ENCODE assay signal across 8 mouse cellular contexts in the genomic region with DNA sequence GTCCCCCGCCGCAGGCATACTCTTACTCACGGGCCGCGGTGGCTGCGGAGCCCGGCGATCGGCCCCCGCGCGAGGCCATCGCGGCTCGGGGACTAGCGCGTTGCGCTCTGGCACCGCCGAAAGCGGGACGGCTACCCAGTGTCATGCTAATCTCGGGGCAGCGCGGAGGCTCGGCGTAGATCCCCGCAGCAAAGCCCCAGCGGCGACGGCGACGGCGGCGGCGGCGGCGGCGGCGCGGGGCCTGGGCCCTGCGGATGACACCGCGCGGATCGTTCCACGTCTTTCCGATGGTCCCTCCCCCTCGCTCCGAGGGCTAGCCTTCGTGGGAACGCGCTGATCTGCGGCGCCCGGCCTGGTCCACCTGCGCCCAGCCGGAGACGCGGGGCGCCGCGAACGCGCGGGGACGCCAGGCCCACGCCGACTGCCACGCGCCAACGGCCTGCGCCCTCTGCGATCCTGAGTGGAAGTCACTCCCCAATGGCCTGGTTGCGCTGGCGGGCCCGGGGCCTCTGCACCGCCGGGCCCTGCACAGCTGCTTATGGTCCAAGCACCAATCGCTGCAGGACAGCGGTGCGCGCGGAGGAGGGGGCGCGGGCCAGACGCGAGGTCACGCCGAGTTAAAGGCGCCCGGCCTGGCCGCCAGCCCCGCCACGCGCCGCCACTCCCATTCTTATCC.
A peak's percentile ranks its signal among the peaks of the same experiment; 100 is the strongest.
DNase-seq lines count a peak whose midpoint lies in the region; ATAC-seq and TF ChIP-seq lines count a peak whose summit lies in the region.

No protein-coding gene starts in this region.

- TF ChIP-seq POLR2A in thymus, adult 2 months (IDR thresholded peaks at IDR 0.05; ENCODE audit: control insufficient read depth, extremely low read depth, insufficient read depth, low read length, poor library complexity): no peak
- peak; percentile 59; the same call in 1 of the 2 replicates for TF ChIP-seq POLR2A in embryonic fibroblast, embryonic 13.5 days (IDR thresholded peaks at IDR 0.05; ENCODE audit: low read depth, low read length)

- TF ChIP-seq CTCF in thymus, adult 2 months (IDR thresholded peaks at IDR 0.05; ENCODE audit: borderline replicate concordance, control insufficient read depth, extremely low read depth, insufficient read depth, low read length, poor library complexity): no peak
- TF ChIP-seq CTCF in embryonic fibroblast, embryonic 13.5 days (IDR thresholded peaks at IDR 0.05; ENCODE audit: borderline replicate concordance, insufficient read depth, low read length): no peak

- 1% methylated on average over 97 of the region's 97 CpGs for WGBS in thymus, adult 2 months
- 0% methylated on average over 92 of the region's 97 CpGs for WGBS in heart, embryonic 10.5 days
- WGBS in kidney, embryonic 14.5 days: under 1% methylated on average over 83 of the region's 97 CpGs
- WGBS in neural tube, embryonic 11.5 days: under 1% methylated on average over 88 of the region's 97 CpGs

- DNase-seq in thymus, adult 2 months: no peak
- DNase-seq in thymus, postnatal 0 days (ENCODE audit: low spot score): no peak
- DNase-seq in heart, embryonic 10.5 days (ENCODE audit: low spot score): peak; percentile 90
- DNase-seq in liver: peak; percentile 39
- peak; percentile 90 for DNase-seq in neural tube, embryonic 11.5 days (ENCODE audit: low spot score)
- peak; percentile 56 for DNase-seq in urinary bladder, adult 2 months (ENCODE audit: low spot score)

- no peaks in the 10 kb centered on the region for H3K4me1 ChIP-seq in thymus, adult 2 months (replicated peaks; ENCODE audit: control insufficient read depth, insufficient read depth, low read length)
- peaks cover 9% of the 10 kb centered on the region; the same call in 1 of the 2 replicates for H3K4me1 ChIP-seq in embryonic fibroblast, embryonic 13.5 days (ENCODE audit: control insufficient read depth, insufficient read depth, low read length)
- peaks cover 24% of the 10 kb centered on the region for H3K4me1 ChIP-seq in heart, embryonic 10.5 days
- 0 out of 2 replicates have a peak, but pooled peaks cover 5% of the 10 kb centered on the region for H3K4me1 ChIP-seq in kidney, embryonic 14.5 days (ENCODE audit: control insufficient read depth, insufficient read depth, low read length)
- H3K4me1 ChIP-seq in neural tube, embryonic 11.5 days (ENCODE audit: control insufficient read depth, insufficient read depth, low read length): peaks cover 21% of the 10 kb centered on the region

- peaks cover 11% of the 10 kb centered on the region for H3K27me3 ChIP-seq in thymus, adult 2 months (ENCODE audit: control insufficient read depth, insufficient read depth, low read length)
- no peaks in the 10 kb centered on the region for H3K27me3 ChIP-seq in heart, embryonic 10.5 days (ENCODE audit: insufficient read depth, poor library complexity, severe bottlenecking)
- H3K27me3 ChIP-seq in kidney, embryonic 14.5 days (ENCODE audit: control insufficient read depth, insufficient read depth, low read length): no peaks in the 10 kb centered on the region; the same call in 1 of the 2 replicates
- H3K27me3 ChIP-seq in neural tube, embryonic 11.5 days (ENCODE audit: control insufficient read depth, insufficient read depth, low read length): no peaks in the 10 kb centered on the region

- no peaks in the 10 kb centered on the region for H3K36me3 ChIP-seq in thymus, adult 2 months (ENCODE audit: control insufficient read depth, insufficient read depth, low read length)
- no peaks in the 10 kb centered on the region for H3K36me3 ChIP-seq in heart, embryonic 10.5 days
- no peaks in the 10 kb centered on the region for H3K36me3 ChIP-seq in kidney, embryonic 14.5 days (ENCODE audit: control insufficient read depth, insufficient read depth, low read length)
- no peaks in the 10 kb centered on the region for H3K36me3 ChIP-seq in neural tube, embryonic 11.5 days (ENCODE audit: control insufficient read depth, insufficient read depth, low read length)

- H3K9ac ChIP-seq in kidney, embryonic 14.5 days (ENCODE audit: low read depth, low read length): peak overlapping the region; percentile 91
- peak overlapping the region; percentile 99 for H3K9ac ChIP-seq in neural tube, embryonic 11.5 days (ENCODE audit: low read length)

- H3K27ac ChIP-seq in thymus, adult 2 months (ENCODE audit: control insufficient read depth, insufficient read depth, low read length): no peak overlapping the region
- H3K27ac ChIP-seq in embryonic fibroblast, embryonic 13.5 days (ENCODE audit: insufficient read depth, low read length): peak overlapping the region; percentile 2; the same call in 1 of the 2 replicates
- peak overlapping the region; percentile 96 for H3K27ac ChIP-seq in heart, embryonic 10.5 days
- H3K27ac ChIP-seq in kidney, embryonic 14.5 days (ENCODE audit: low read depth, low read length): peak overlapping the region; percentile 77
- peak overlapping the region; percentile 98 for H3K27ac ChIP-seq in neural tube, embryonic 11.5 days (ENCODE audit: low read depth, low read length)

- H3K4me3 ChIP-seq in thymus, adult 2 months (ENCODE audit: control insufficient read depth, insufficient read depth, low read length): peak overlapping the region; percentile 25
- peak overlapping the region; percentile 52 for H3K4me3 ChIP-seq in embryonic fibroblast, embryonic 13.5 days (ENCODE audit: insufficient read depth, low read length)
- peak overlapping the region; percentile 91 for H3K4me3 ChIP-seq in heart, embryonic 10.5 days
- H3K4me3 ChIP-seq in kidney, embryonic 14.5 days (ENCODE audit: low read length): peak overlapping the region; percentile 77
- H3K4me3 ChIP-seq in neural tube, embryonic 11.5 days (ENCODE audit: low read depth, low read length): peak overlapping the region; percentile 94

- no peaks in the 10 kb centered on the region for H3K9me3 ChIP-seq in heart, embryonic 10.5 days
- H3K9me3 ChIP-seq in kidney, embryonic 14.5 days (ENCODE audit: control insufficient read depth, low read length): no peaks in the 10 kb centered on the region
- H3K9me3 ChIP-seq in neural tube, embryonic 11.5 days (ENCODE audit: control insufficient read depth, low read length): no peaks in the 10 kb centered on the region

- ATAC-seq in kidney, embryonic 14.5 days (ENCODE audit: low FRiP score, low TSS enrichment): peak; percentile 90
- ATAC-seq in neural tube, embryonic 11.5 days (ENCODE audit: insufficient read depth, low FRiP score, low TSS enrichment): peak; percentile 84

- peak overlapping the region; percentile 96 for H3K4me2 ChIP-seq in kidney, embryonic 14.5 days (replicated peaks; ENCODE audit: low read depth, low read length)
- peak overlapping the region; percentile 81 for H3K4me2 ChIP-seq in neural tube, embryonic 11.5 days (ENCODE audit: low read depth)

Comparison
In these comparisons a context has a peak if more than half of its experiments do, and no peak if none do; other contexts are left out.
1. DNase-seq: peak in heart, embryonic 10.5 days (single experiment), liver (single experiment), neural tube, embryonic 11.5 days (single experiment) and urinary bladder, adult 2 months (single experiment); none in thymus, adult 2 months (single experiment) and thymus, postnatal 0 days (single experiment).
2. H3K4me3 ChIP-seq: peak in every context shown above with its lines; median percentile 94 in neural tube, embryonic 11.5 days; 91 in heart, embryonic 10.5 days; 77 in kidney, embryonic 14.5 days; 52 in embryonic fibroblast, embryonic 13.5 days; 25 in thymus, adult 2 months.